Mouse (Mus musculus) cerebellum, postnatal 14 days (tissue): ENCODE measurements around the gene Srm.

ENCODE experiments used
- DNase-seq, 2 experiments: peaks; one replicate each; pipeline ENCODE4 v3.0.0; 2021; ENCODE audit warnings: mixed read lengths in 2 of 2

Gene Srm

DNA sequence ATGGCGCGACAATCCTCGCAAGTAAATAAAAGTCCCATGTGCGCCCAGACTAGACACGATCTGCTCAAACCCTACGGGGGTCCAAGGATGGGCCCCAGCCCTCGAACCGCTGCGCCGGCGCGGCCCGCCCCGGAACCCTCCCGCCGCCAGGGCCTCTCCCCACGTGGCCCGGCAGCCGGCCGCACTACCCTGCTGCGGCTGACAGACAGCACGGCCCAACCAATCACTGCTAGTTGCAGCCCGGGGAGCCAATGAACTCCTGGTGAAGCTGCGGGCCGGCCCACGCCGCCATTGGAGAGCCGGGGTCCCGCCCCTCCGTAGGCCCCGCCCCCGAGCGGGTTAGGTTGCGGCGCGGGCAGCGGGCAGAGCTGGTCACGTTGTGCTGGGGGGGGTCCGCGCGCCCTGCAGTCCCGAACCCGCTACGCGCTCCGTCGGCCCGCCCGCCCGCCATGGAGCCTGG is at the start of gene Srm:
Gene Srm, plus strand, starts transcription at position 333 of the 460 bp plus-strand sequence.
- DNase-seq = peak; percentile 98

DNA sequence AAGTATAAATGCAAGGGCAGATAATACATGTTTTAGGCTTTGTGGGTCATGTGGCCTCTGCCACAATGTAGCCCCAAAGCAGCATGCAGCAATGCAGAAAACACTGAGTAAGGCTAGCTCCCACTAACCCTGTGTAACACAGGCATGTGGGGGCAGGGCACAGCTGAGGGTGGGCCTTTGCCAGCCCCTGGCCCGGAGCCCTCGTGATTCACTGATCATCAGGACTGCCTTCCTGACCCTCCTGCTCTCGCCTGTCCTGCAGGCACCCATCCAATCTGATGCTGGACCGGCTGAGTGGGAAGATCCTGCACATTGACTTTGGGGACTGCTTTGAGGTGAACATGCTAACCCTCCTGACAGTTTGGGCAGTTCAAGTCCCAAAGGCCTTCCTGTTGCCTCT is 42.2 kb upstream of the Srm start:
- DNase-seq = peak; percentile 50 to 64

DNA sequence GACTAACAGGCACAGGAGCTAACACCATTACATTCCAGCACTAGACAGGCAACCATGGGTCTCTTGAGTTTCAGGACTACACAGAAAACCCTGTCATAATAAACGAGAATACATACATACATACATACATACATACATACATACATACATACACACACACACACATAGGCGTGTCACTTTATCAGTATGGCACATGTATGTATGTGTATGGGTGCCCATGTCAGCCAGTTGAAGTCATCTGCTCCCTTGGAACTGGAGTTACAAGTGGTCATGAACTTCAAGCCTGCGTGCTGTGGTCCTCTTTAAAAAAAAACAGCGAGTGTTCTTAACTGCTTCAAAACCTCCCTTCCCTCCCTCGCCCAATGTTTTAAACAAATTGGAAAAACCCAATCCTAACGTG is 33.5 kb upstream of the Srm start:
- DNase-seq = no peak

DNA sequence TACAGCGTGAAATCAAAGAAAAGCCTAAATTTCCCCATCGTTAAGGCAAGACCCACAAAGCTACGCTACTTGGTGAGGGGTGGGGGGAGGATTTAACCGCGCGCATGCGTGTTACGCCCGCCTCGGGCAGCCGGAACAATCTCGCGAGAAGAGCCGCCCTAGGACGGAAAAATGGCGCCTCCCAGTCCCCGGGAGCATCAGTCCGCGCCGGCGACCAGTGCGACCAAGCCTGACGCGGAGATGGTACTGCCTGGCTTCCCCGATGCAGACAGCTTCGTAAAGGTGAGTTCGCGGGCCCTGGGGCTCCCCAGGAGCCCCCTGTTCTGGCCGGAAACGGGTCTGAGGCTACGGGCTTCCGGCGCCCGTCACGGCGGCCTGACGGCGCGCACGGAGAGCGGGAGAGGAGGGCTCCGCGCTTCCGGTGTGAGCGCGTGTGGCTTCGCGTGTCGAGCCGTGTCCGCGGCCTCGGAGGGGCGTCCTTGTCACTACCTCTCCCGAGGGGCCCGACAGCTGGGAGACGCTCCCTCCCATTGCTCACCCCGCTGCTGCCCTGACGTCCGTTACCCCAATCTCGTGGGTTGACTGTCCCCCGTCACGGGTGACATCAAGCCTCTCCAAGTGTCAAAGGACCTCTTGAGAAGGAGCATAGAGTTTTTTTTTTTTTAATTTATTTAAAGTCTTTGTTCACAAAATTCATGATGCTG is 32.9 kb upstream of the Srm start, which contains the start of gene Exosc10:
Gene Exosc10, plus strand, starts transcription at position 133 of the 704 bp plus-strand sequence.
- peak; percentile 92 to 93 for DNase-seq

DNA sequence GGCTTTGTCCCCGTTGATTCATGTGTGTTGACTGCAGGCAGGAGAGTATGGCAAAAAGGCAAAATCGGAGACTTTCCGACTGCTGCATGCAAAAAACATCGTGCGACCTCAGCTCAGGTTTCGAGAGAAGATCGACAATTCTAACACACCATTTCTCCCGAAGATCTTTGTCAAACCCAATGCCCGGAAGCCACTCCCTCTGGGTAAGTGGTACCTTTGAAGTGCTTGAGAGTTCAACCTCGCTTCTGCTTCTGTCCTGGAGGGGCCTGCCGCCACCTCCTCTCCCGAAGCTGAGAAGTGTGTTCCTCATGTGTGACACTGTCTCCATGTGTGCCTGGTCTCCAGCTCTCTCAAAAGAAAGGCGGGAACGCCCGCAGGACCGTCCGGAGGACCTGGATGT is 28.6 kb upstream of the Srm start:
- DNase-seq = no peak

DNA sequence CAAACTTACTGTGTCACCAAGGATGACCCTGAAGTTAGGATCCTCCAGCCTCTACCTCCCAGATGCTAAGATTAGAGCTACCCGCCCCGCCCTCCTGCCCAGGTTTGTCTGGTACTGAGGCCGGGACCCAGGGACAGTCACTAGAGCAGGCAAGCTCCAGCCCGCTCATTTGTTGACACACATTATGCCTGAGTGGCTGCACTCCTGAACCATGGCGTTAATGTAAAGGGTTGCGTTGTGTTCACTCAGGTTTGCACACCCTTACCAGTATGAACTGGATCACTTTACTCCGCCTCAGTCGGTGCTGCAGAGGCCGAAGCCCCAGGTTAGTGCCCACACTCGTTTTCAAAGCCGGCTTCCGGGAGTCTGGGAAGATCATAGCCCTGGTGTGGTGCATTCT is 27.7 kb upstream of the Srm start:
- DNase-seq = no peak

DNA sequence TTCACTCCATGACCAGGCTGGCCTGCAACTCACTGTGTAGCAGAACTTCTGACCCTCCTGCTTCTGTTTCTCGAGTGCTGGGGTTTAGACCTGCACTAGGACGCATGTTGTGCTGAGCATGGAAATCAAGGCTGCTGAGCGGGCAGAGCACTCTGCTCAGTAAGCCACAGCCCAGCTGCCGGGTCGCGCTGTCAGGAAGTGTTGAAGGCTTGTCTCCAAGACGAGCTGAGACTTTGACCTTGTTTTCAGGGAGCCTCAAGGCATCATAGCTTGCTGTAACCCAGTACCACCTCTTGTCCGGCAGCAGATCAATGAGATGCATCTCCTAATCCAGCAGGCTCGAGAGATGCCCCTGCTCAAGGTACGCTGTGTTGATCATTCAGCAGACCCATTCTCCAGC is 21.2 kb upstream of the Srm start:
- no peak for DNase-seq

DNA sequence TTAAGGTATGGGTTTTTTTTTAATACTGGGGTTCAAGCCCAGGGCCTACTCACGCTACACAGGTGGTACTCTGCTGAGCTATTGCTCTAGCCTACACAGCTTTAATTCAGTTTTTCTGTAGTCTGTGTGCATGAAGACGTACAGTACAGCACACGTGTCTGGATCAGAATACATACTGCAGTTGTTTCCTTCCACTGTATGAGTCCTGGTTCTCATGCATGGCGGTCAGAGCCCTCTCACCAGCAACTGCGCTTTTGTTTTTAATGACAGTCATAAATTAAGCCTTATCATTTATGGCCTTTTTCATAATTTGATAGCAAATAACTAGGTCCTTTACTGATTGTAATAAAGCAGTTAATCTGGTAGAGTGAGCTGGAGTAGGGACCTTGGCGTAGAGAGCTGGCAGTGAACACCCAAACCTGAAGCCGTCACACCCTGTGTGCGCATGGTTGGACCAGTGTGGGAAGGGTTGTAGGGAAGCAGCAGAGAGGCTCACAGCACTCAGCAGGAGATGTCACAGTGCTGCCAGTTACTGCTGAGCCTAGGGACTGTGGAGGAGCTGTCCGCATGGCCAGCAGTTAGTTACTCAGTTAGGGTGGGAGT is 20.5 kb upstream of the Srm start:
- no peak for DNase-seq

DNA sequence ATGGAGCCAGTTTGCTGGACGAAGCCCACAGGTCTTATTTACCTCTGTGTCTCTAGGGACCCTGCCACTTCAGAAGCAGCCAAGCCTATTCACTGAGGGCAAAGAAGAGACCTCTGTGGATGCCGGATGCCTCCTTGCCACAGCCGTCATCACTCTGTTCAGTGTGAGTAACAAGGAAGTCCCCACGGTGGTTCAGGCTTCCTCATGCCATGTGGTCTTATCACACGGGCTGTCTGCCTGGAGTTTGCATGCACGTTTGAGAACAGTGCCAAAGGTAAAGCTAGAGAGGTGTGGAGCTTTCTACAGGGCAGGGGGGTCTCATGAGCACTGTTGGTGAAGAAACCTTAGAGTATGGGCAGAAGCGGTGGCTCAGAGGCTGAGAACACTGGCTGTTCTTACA is 18.1 kb upstream of the Srm start:
- no peak for DNase-seq

DNA sequence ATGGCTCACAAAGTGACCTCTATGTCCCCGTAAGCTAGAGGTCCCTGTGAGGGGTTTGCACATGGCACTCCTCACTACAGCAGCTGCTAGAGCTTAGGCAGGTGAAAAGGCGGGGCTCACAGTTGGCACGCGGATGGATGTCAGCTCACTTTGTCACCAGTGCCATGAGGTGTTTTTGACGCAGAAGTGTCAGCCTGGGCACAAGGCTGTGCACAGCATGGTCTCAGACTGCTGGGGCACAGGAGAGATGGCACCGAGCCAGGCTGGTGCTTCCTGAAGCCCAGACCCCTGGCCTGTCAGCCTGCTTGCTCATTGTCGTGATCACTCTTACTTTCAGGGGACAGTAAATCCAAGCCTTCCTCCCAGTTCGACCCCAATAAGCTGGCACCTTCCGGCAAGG is 10.5 kb upstream of the Srm start:
- peak; percentile 52 to 65 for DNase-seq

DNA sequence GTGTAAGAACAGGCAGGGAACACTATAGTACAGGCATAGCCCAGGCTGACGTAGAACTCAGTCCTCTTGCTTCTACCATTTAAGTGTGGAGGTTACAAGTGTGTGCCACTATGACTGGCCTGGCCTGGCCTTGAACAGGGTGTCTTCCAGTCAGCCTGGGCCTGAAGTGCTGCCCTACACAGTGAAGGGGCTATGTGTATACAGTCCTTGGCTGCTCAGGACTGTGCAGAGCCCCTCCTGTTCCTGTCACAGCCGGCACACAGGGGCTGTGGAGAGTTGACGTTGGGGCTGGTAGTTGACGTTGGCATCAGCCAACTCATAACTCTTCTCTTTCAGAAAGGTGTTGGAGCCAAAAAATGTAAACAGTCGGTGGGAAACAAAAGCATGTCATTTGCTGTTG is 9.9 kb upstream of the Srm start:
- DNase-seq = no peak

DNA sequence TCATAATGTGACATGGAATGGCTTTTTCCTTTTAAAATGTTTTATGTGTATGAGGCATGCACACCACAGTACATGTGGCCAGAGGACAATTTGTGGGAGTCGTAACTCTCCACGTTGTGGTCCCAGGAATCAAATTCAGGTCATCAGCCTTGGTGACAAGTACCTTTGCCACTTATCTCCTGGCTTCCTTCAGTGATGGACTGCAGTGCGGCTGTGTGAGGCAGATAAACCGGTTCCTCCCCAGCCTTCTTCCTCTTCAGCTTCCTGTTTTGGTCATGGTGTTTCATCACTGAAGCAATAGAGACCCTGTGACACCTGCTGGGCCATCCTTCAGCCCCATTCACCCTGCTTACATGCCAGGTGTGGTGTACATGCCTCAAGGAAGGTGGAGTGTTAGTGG is 8.0 kb upstream of the Srm start:
- DNase-seq = no peak

DNA sequence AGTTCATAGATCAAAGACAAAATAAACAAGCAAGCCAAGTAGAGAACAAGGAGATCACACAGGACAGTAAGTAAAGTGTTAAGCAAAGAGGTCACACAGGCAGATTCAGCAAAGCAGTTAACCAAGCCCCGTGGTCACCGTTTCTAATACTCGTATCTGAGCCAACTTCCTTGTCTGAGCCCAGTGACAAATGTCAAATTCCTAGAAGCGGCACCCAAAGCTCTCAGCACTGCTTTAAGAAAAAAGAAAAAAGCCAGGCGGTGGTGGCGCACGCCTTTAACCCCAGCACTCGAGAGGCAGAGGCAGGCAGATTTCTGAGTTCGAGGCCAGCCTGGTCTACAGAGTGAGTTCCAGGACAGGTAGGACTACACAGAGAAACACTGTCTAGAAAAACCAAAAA is 4.7 kb upstream of the Srm start:
- no peak for DNase-seq

DNA sequence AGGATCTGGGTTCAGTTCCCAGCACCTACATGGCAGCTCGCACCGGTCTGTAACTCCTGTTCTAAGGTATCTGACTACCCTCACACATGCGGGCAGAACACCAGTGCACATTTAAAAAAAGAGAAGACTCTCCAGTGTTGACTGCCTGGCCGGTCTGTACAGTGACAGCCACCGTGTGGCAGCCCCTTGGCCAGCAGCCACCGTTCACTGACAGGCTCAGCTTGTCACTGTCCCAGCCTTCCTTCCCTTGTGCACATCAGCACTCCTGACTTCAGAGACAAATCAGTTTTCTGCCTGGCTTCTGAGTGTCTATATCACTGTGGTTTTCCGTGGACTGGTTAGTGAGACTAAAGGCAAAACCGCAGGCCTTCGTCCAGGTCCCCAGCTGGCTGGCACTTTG is 2.5 kb upstream of the Srm start:
- peak; percentile 56 to 69 for DNase-seq

DNA sequence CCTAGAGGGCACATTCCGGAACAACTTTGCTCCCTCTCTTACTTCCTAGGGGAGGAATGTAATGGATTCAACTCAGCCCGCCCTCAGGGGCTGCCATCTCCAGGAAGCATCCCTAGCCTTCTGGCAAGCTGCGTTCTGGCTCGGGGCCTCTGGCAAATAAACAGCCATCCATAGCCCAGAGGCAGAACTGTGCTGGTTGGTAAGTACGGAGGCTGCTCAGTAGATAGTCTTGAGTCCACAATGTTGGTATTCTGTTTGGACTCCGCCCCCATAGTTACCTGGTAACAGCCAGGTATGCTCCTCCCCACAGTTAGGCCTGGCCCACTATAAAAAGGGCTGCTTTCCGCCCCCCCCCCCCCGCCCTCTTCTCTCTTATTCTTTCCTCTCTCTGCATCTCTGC is 1.7 kb upstream of the Srm start:
- DNase-seq = peak; percentile 60

DNA sequence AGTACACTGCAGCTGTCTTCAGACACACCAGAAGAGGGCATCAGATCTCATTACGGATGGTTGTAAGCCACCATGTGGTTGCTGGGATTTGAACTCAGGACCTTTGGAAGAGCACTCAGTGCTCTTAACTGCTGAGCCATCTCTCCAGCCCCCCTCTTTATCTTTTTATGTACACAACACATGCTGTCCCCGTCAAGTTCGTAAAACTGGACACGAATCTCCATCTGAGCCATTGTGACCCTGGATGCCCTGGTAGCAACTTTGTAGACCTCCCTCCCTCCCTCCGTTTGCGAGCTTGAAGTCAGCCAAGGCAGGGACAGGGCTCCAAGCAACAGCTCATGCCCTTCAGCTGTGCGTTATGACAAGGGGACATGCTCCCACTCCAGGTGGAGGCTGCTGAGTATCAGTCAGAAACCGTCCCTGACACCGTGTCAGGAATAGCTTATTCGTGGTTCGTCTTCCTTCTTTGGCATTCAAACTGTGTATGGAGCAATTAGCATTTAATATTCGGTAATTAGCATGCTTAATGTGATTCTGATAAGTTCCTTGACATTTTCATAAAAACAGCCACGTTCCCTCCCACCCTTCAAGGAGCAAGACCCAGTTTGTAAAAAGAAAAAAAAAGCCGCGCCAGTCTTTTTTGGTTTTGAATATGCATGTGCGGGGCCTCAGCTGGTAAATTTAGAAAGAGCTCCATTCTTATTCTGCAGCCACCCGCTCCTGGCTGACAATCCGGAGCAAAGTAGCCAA is 707 bp upstream of the Srm start:
- peak; percentile 49 to 52 for DNase-seq

DNA sequence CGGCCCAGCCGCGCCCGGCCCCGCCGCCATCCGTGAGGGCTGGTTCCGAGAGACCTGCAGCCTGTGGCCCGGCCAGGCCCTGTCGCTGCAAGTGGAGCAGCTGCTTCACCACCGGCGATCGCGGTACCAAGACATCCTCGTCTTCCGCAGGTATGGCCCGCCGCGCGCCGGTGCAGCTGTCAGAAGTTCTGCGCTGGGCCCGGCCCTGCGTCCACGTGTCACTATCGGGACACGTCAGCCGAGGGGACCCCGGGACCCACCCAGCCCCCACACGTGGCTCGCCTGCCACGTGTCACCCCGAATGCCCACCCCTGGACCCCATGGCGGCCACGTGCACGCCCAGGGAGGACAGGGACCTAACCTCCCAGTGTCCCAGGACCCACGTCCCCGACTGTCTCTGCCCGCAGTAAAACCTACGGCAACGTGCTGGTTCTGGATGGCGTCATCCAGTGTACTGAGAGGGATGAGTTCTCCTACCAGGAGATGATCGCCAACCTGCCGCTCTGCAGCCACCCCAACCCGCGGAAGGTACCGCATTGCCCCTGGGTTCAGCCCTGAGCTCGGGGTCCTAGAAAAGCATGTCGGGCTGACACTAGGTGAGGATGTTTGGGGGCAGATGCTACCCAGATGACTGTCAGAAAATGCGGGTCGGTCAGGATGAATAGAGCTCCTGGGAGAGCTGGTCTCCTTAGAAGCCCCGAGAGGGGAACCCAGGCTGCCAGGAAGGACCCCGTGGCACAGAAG is 506 bp downstream of the Srm start:
- peak in 1 of 2 experiments; percentile 63 for DNase-seq

DNA sequence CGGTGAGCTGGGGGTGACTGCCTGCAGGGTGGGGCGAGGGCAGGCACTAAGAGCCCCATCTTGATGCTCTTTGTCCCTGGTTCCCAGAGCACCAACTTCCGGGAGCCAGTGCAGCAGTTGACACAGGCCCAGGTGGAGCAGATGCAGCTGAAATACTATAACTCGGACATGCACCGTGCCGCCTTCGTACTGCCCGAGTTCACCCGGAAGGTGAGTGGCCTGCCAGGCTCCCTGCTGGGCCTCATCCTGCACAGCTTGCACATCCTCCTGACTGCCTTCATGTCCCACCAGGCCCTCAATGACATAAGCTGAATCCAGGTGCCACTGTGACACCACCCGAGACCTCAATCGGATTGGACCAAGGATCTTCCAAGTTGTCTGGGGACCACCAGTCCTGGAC is 2.7 kb downstream of the Srm start:
- peak in 1 of 2 experiments; percentile 41 for DNase-seq

DNA sequence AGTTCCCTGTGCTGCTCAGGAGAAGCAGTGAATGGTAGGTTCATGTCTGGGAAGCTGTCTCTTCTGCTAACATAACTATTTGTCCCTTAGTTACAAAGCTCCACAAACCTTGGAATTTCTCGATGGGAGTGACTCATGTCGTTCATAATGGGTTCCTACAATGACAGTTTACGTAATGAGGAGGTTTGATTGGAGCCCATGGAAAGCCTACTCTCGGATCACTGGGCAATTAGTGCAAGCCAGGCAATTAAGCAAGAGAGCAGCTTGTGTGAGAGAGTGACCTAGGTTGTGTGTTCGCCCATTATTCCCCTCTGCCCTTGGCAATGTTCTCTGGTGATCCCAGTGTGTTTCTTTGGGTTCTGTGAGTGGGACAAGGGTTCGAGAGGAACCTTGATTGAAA is 4.6 kb downstream of the Srm start:
- no peak for DNase-seq

DNA sequence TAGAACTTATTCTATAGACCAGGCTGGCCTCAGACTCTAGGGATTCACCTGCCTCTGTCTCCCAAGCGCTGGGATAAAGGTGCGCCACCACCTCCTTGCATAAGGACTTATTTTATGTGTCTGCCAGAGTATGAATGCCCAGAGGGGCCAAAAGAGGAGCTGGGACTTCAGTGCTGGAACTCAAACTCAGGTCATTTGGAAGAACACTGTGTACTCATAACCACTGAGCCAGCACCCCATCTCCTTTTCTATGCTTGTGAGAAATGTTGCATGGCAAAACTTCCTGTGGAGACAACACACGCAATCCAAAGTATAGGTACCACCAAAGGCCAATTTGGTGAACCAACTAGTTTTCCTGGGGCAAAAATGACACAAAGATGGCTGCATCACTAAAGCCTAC is 5.4 kb downstream of the Srm start:
- DNase-seq = no peak

DNA sequence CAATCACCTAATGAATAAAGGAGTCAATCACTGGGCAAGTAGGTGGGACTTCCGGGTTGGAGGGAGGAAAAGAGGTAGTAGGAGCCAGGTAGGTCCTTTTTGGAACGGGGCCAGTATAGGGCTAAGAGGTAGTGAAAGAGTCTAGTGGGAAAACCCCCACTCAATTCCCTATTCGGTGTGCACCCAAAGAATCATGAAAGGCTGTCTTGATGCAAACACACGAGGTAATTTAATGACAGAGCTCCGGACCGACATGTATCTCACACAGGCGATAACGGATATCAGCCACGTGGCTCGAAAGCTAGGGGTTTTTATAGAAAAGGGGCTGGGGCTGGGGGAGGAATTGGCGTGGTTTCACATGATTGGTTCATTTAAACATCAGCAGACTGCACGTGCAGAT is 7.5 kb downstream of the Srm start:
- no peak for DNase-seq

DNA sequence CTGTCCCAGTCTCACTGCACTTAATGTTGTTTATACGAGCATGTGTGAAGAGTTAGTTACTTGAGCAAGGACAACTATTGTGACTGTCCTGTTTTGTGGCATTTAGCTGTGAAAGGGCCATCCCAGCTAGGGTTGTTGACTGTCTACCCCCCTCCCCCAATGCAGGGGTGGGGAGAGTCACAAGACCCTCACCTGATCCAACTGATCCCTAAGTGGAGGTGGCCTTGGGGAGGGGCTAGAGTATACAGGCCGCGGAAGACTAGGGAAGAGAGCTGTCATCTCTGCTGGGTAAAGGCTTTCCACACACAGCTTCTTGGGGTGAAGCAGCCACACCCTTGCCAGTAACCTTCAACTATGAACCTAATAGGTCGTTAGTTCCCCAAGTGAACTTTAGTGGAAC is 9.0 kb downstream of the Srm start:
- DNase-seq = no peak

DNA sequence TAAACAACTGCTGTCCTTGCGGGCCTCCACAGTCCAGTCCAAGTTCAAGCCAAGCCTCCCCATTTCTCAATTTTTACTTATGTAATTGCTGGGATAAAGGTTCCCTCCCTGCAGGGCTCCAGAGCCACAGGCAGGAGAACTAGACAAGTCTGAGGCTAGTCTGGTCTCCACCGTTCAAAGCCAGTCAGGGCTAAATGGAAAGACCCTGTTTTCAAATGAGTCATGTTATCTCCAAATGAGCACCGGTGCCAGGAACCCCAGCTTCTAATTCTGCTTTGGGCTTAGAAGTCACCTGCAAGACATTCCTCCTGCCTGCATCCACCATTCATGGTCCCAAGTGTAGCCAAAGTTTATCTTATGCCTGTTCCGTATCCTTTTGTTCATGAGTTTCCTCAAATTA is 10.6 kb downstream of the Srm start:
- DNase-seq = no peak
